ENCODE assay signal across 11 mouse cellular contexts in genomic region chr13:97892089-97892884, GRCm38 (mm10).
DNase-seq lines count a peak whose midpoint lies in the region; ATAC-seq and TF ChIP-seq lines count a peak whose summit lies in the region.
"Had no signal": no experiment of that assay in that cellular context is flagged by ENCODE, and none has a peak within 500 bp of the region (broad histone marks: within the 10 kb centered on the region; RNA-seq: fewer than 3 reads in every experiment).

No protein-coding gene starts in this region.

- H3K9ac ChIP-seq in kidney, embryonic 14.5 days (ENCODE audit: low read depth, low read length), result no peak overlapping the region
- H3K9ac ChIP-seq in hindbrain, embryonic 12.5 days, result no peak overlapping the region
- H3K9ac ChIP-seq in midbrain, embryonic 14.5 days (replicated peaks; ENCODE audit: low read length), result 0 out of 2 replicates have a peak overlapping the region, but pooled peaks have one; percentile 7
- H3K9ac ChIP-seq: embryonic facial prominence, embryonic 15.5 days; heart, embryonic 13.5 days had no signal

- no peak for TF ChIP-seq CTCF in brain, embryonic 14.5 days (IDR thresholded peaks at IDR 0.05; ENCODE audit: borderline replicate concordance, extremely low read depth, insufficient read depth, insufficient read length)
- no peak for TF ChIP-seq CTCF in lung, adult 2 months (IDR thresholded peaks at IDR 0.05; ENCODE audit: insufficient read depth, low read length)

- H3K27ac ChIP-seq in kidney, embryonic 14.5 days (ENCODE audit: low read depth, low read length), result peak overlapping the region; percentile 73; the same call in 1 of the 2 replicates
- peak overlapping the region; percentile 84 for H3K27ac ChIP-seq in hindbrain, embryonic 12.5 days
- H3K27ac ChIP-seq in midbrain, embryonic 14.5 days (replicated peaks; ENCODE audit: low read depth, low read length), result peak overlapping the region; percentile 84
- H3K27ac ChIP-seq: embryonic facial prominence, embryonic 15.5 days; heart, embryonic 13.5 days had no signal

- no peak overlapping the region for H3K4me2 ChIP-seq in kidney, embryonic 14.5 days (replicated peaks; ENCODE audit: low read depth, low read length)
- 0 out of 2 replicates have a peak overlapping the region, but pooled peaks have one; percentile 19 for H3K4me2 ChIP-seq in hindbrain, embryonic 12.5 days (replicated peaks)
- H3K4me2 ChIP-seq in midbrain, embryonic 14.5 days (ENCODE audit: low read length), result peak overlapping the region; percentile 27
- H3K4me2 ChIP-seq: embryonic facial prominence, embryonic 15.5 days; heart, embryonic 13.5 days had no signal

- peaks cover 17% of the 10 kb centered on the region for H3K4me1 ChIP-seq in kidney, embryonic 14.5 days (ENCODE audit: control insufficient read depth, insufficient read depth, low read length)
- H3K4me1 ChIP-seq in hindbrain, embryonic 12.5 days, result peaks cover 28% of the 10 kb centered on the region
- H3K4me1 ChIP-seq in midbrain, embryonic 14.5 days (ENCODE audit: control insufficient read depth, insufficient read depth, low read length), result peaks cover 25% of the 10 kb centered on the region
- no peaks in the 10 kb centered on the region; the same call in 1 of the 2 replicates for H3K4me1 ChIP-seq in lung, adult 2 months (ENCODE audit: control insufficient read depth, insufficient read depth, low read length)

- no peak overlapping the region for H3K4me3 ChIP-seq in kidney, embryonic 14.5 days (ENCODE audit: low read length)
- H3K4me3 ChIP-seq in hindbrain, embryonic 12.5 days, result no peak overlapping the region
- no peak overlapping the region for H3K4me3 ChIP-seq in midbrain, embryonic 14.5 days (replicated peaks; ENCODE audit: low read depth, low read length)
- no peak overlapping the region for H3K4me3 ChIP-seq in lung, adult 2 months (replicated peaks; ENCODE audit: extremely low read depth, low read depth, low read length)
- H3K4me3 ChIP-seq: embryonic facial prominence, embryonic 15.5 days; heart, embryonic 13.5 days; myocyte had no signal

- H3K27me3 ChIP-seq in kidney, embryonic 14.5 days (ENCODE audit: control insufficient read depth, insufficient read depth, low read length), result no peaks in the 10 kb centered on the region
- H3K27me3 ChIP-seq in hindbrain, embryonic 12.5 days, result no peaks in the 10 kb centered on the region
- H3K27me3 ChIP-seq in midbrain, embryonic 14.5 days (ENCODE audit: control insufficient read depth, insufficient read depth, low read length), result no peaks in the 10 kb centered on the region
- H3K27me3 ChIP-seq: embryonic facial prominence, embryonic 15.5 days; heart, embryonic 13.5 days had no signal

- no peaks in the 10 kb centered on the region for H3K36me3 ChIP-seq in kidney, embryonic 14.5 days (ENCODE audit: control insufficient read depth, insufficient read depth, low read length)
- no peaks in the 10 kb centered on the region for H3K36me3 ChIP-seq in hindbrain, embryonic 12.5 days
- H3K36me3 ChIP-seq in midbrain, embryonic 14.5 days (ENCODE audit: control insufficient read depth, insufficient read depth, low read length), result no peaks in the 10 kb centered on the region
- H3K36me3 ChIP-seq: embryonic facial prominence, embryonic 15.5 days; heart, embryonic 13.5 days had no signal

- 56% methylated on average over 15 of the region's 15 CpGs for WGBS in kidney, embryonic 14.5 days
- WGBS in hindbrain, embryonic 12.5 days, result 33% methylated on average over 15 of the region's 15 CpGs
- WGBS in midbrain, embryonic 14.5 days, result 19% methylated on average over 15 of the region's 15 CpGs
- 64% methylated on average over 15 of the region's 15 CpGs for WGBS in lung, adult 2 months

- peak; percentile 44; the same call in 1 of the 2 replicates for ATAC-seq in kidney, embryonic 14.5 days (ENCODE audit: low FRiP score, low TSS enrichment)
- ATAC-seq in hindbrain, embryonic 12.5 days (ENCODE audit: low FRiP score), result peak; percentile 86
- peak; percentile 86 for ATAC-seq in midbrain, embryonic 14.5 days (ENCODE audit: low FRiP score, low TSS enrichment)
- no peak for ATAC-seq in CD4-positive, CD25-positive, alpha-beta regulatory T cell, adult 4 months

- no peak for DNase-seq in kidney, postnatal 10 days
- DNase-seq in brain, embryonic 14.5 days (ENCODE audit: low read depth), result peak; percentile 96
- DNase-seq in midbrain, embryonic 14.5 days, result peak; percentile 88
- no peak for DNase-seq in lung, adult 2 months
- DNase-seq in lung, postnatal 36 days, result no peak

- no peak for TF ChIP-seq POLR2A in brain, embryonic 14.5 days (IDR thresholded peaks at IDR 0.05; ENCODE audit: borderline replicate concordance, extremely low read depth, insufficient read depth, insufficient read length, poor library complexity, severe bottlenecking)
- TF ChIP-seq POLR2A in lung, adult 2 months (IDR thresholded peaks at IDR 0.05; ENCODE audit: borderline replicate concordance, extremely low read depth, low read depth, low read length), result no peak

- no peaks in the 10 kb centered on the region for H3K9me3 ChIP-seq in kidney, embryonic 14.5 days (ENCODE audit: control insufficient read depth, low read length)
- H3K9me3 ChIP-seq in hindbrain, embryonic 12.5 days (replicated peaks), result no peaks in the 10 kb centered on the region
- no peaks in the 10 kb centered on the region for H3K9me3 ChIP-seq in midbrain, embryonic 14.5 days (ENCODE audit: control insufficient read depth, low read length)
- H3K9me3 ChIP-seq: embryonic facial prominence, embryonic 15.5 days; heart, embryonic 13.5 days had no signal

Comparison
In these comparisons a context has a peak if more than half of its experiments do, and no peak if none do; other contexts are left out.
1. DNase-seq: peak in brain, embryonic 14.5 days (single experiment) and midbrain, embryonic 14.5 days (single experiment); none in kidney, postnatal 10 days (single experiment), lung, adult 2 months (single experiment) and lung, postnatal 36 days (single experiment).
2. Peak in every context shown above with its lines, with median percentiles within 50 percentile points of each other: H3K27ac ChIP-seq.